Mouse (Mus musculus) lung, adult 2 months (tissue): ENCODE measurements around the gene Spdef.

Experiments
- CTCF ChIP-seq: fragments of 200-500 bp; IDR thresholded peaks from 2 replicates; pipeline ENCODE4 v1.5.1; 2011; ENCODE audit warnings: mild to moderate bottlenecking, low read length, control low read depth; ENCODE audit not compliant: insufficient read depth
- POLR2A ChIP-seq: fragments of 200-500 bp; IDR thresholded peaks from 2 replicates; pipeline ENCODE4 v1.6.1; 2011; ENCODE audit warnings: low read depth, mild to moderate bottlenecking, control low read depth, low read length, borderline replicate concordance; ENCODE audit errors: extremely low read depth

- TF ChIP-seq POLR2A (no peak), CTCF (peak; percentile 93)
These were observed 40.2 kb upstream of the Spdef start for GRCm38 (mm10) chr17:27768817-27769542.
